Mouse (Mus musculus): ENCODE data around the gene Strip1.

DNA sequence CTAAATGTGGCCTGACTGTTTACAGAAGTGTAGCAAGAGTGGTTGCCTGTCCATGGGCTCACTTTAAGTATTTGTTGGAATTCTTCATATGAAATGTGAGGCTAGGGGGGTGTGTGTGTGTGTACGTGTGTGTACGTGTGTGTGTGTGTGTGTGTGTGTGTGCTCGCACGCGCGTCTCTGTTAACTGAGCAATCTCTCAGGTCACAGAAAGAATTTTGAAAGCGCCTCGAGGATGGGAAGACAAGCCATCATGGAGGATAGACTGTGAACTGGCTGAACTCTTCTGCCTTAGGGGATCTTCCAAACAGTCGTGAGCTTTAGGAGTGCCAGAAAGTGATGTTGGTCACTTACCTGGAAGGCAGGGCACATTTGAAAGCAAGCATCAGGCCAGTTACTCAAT is 2.4 kb upstream of the Strip1 start:
- no peak for TF ChIP-seq CTCF (IDR thresholded peaks at IDR 0.05; ENCODE audit: low read depth, low read length)
- TF ChIP-seq POLR2A (IDR thresholded peaks at IDR 0.05; ENCODE audit: borderline replicate concordance, low read depth, low read length): no peak
